Mouse (Mus musculus) CD4-positive, CD25-positive, alpha-beta regulatory T cell, adult 2 months (primary cell): ENCODE data around the gene Spint5.
A peak's percentile ranks its signal among the peaks of the same experiment; 100 is the strongest.

Experiments used
- DNase-seq: peaks from one replicate; pipeline ENCODE4 v3.0.0-alpha.2; 2012; ENCODE audit warnings: low read depth, low spot score

Gene Spint5

GRCm38 (mm10) chr2:164737377-164738090 lies 22.4 kb downstream of the Spint5 start:
- DNase-seq: no peak

- no peak for DNase-seq
Observed at GRCm38 (mm10) chr2:164739876-164740275, 24.8 kb downstream of the Spint5 start.

GRCm38 (mm10) chr2:164744987-164745386 lies 29.9 kb downstream of the Spint5 start:
- DNase-seq: peak; percentile 6

- peak; percentile 99 for DNase-seq
Observed at GRCm38 (mm10) chr2:164745843-164746479, 30.9 kb downstream of the Spint5 start, which contains the start of the genes Wfdc3 and Dnttip1. Gene Wfdc3 (minus strand): TSS chr2:164745931. Gene Dnttip1 (plus strand): TSS chr2:164745983.

- DNase-seq: peak; percentile 59
Observed at GRCm38 (mm10) chr2:164746693-164747092, 31.6 kb downstream of the Spint5 start.

GRCm38 (mm10) chr2:164748191-164748590 lies 33.1 kb downstream of the Spint5 start:
- no peak for DNase-seq

GRCm38 (mm10) chr2:164748991-164749390 lies 33.9 kb downstream of the Spint5 start:
- no peak for DNase-seq

GRCm38 (mm10) chr2:164752454-164752853 lies 37.3 kb downstream of the Spint5 start:
- DNase-seq: no peak

GRCm38 (mm10) chr2:164754105-164754504 lies 39.0 kb downstream of the Spint5 start:
- DNase-seq: no peak

- no peak for DNase-seq
Observed at GRCm38 (mm10) chr2:164754800-164755199, 39.7 kb downstream of the Spint5 start.

- no peak for DNase-seq
Observed at GRCm38 (mm10) chr2:164757841-164758240, 42.7 kb downstream of the Spint5 start.

- no peak for DNase-seq
Observed at GRCm38 (mm10) chr2:164758692-164759091, 43.6 kb downstream of the Spint5 start.

- DNase-seq: no peak
Observed at GRCm38 (mm10) chr2:164760059-164760833, 45.1 kb downstream of the Spint5 start.

- DNase-seq: no peak
Observed at GRCm38 (mm10) chr2:164761502-164761901, 46.4 kb downstream of the Spint5 start.

- DNase-seq: no peak
Observed at GRCm38 (mm10) chr2:164761971-164762370, 46.9 kb downstream of the Spint5 start.

GRCm38 (mm10) chr2:164762593-164762992 lies 47.5 kb downstream of the Spint5 start:
- DNase-seq: no peak

- no peak for DNase-seq
Observed at GRCm38 (mm10) chr2:164765841-164766240, 50.7 kb downstream of the Spint5 start.
